Mouse (Mus musculus) frontal cortex, postnatal 10 days (tissue): ENCODE measurements at regions not wholly inside any gene's neighbourhood (a gene's known extent, or its start where the extent isn't known, plus 50 kb on each side); places are given as distances from the start of the nearest gene placed in this dataset.

ENCODE experiments used
- DNase-seq, 2 experiments: peaks; one replicate each; pipeline ENCODE4 v3.0.0; 2022; ENCODE audit warnings: low spot score in 2 of 2, mixed read lengths in 1 of 2

GRCm38 (mm10) chr6:147964739-147965138 is 82.3 kb upstream of the Far2 start:
- DNase-seq, result no peak

GRCm38 (mm10) chr6:147970162-147970608 is 76.9 kb upstream of the Far2 start:
- no peak for DNase-seq

GRCm38 (mm10) chr6:147972552-147972951 is 74.5 kb upstream of the Far2 start:
- DNase-seq, result no peak

- no peak for DNase-seq
Observed at GRCm38 (mm10) chr6:147973059-147973458, 74.0 kb upstream of the Far2 start.

GRCm38 (mm10) chr6:147975917-147976316 is 71.1 kb upstream of the Far2 start:
- DNase-seq, result no peak

- no peak for DNase-seq
Observed at GRCm38 (mm10) chr6:147989381-147989780, 57.7 kb upstream of the Far2 start.
